Mouse (Mus musculus) myocyte (in vitro differentiated cells): ENCODE data around the gene Serpind1. TPM values are rescaled to one million over a fixed set of nuclear protein-coding genes. Genes with fewer than 3 reads are reported as not detected.

ENCODE experiments used
- H3K27me3 ChIP-seq: one replicate; pipeline ENCODE4 v1.6.1; 2011; ENCODE audit not compliant: control insufficient read depth, insufficient read depth, insufficient read length
- H3K36me3 ChIP-seq: one replicate; pipeline ENCODE4 v1.6.1; 2011; ENCODE audit not compliant: control insufficient read depth, insufficient read depth
- H3K4me2 ChIP-seq: one replicate; pipeline ENCODE4 v1.6.1; 2011; ENCODE audit warnings: low read depth, control low read depth
- H3K4me3 ChIP-seq: one replicate; pipeline ENCODE4 v1.5.1; 2011; ENCODE audit warnings: mild to moderate bottlenecking, control low read depth, moderate library complexity
- H3K79me2 ChIP-seq: one replicate; pipeline ENCODE4 v1.6.1; 2011; ENCODE audit not compliant: control insufficient read depth, insufficient read depth
- H3ac ChIP-seq: one replicate; pipeline ENCODE4 v1.6.1; 2011; ENCODE audit not compliant: control insufficient read depth, insufficient read length
- CEBPB ChIP-seq: IDR thresholded peaks from 2 replicates; pipeline ENCODE4 v1.6.1; 2011; ENCODE audit warnings: mild to moderate bottlenecking, moderate library complexity; ENCODE audit not compliant: poor library complexity, insufficient read depth, severe bottlenecking
- E2F4 ChIP-seq: IDR thresholded peaks from one replicate; pipeline ENCODE4 v1.6.1; 2011; ENCODE audit warnings: mild to moderate bottlenecking, control low read depth, moderate library complexity; ENCODE audit not compliant: insufficient read depth
- MAX ChIP-seq: IDR thresholded peaks from one replicate; pipeline ENCODE4 v1.6.1; 2011; ENCODE audit warnings: low read depth, mild to moderate bottlenecking, control low read depth
- MYOD1 ChIP-seq, 3 experiments: IDR thresholded peaks; one replicate each; pipeline ENCODE4 v1.6.1; 2011; ENCODE audit warnings: control low read depth in 2 of 3, low read depth in 2 of 3, mild to moderate bottlenecking in 2 of 3, moderate library complexity in 1 of 3; ENCODE audit not compliant: insufficient read length in 2 of 3, control insufficient read depth in 1 of 3
- MYOG ChIP-seq, 3 experiments: IDR thresholded peaks; one replicate each; pipeline ENCODE4 v1.6.1; 2011; ENCODE audit warnings: control low read depth in 2 of 3, low read depth in 2 of 3, mild to moderate bottlenecking in 2 of 3; ENCODE audit not compliant: insufficient read length in 2 of 3, control insufficient read depth in 1 of 3, insufficient read depth in 1 of 3
- POLR2A ChIP-seq: IDR thresholded peaks from one replicate; pipeline ENCODE4 v1.6.1; 2011; ENCODE audit warnings: low read depth, mild to moderate bottlenecking, control low read depth, moderate library complexity; ENCODE audit not compliant: insufficient read length
- POLR2AphosphoS2 ChIP-seq: IDR thresholded peaks from one replicate; pipeline ENCODE4 v1.6.1; 2011; ENCODE audit warnings: low read depth, control low read depth; ENCODE audit not compliant: insufficient read length
- REST ChIP-seq: IDR thresholded peaks from one replicate; pipeline ENCODE4 v1.6.1; 2011; ENCODE audit warnings: mild to moderate bottlenecking, control low read depth, moderate library complexity; ENCODE audit not compliant: insufficient read depth, insufficient read length
- SRF ChIP-seq: IDR thresholded peaks from one replicate; pipeline ENCODE4 v1.6.1; 2011; ENCODE audit warnings: low read depth; ENCODE audit not compliant: control insufficient read depth, insufficient read length
- TCF12 ChIP-seq: IDR thresholded peaks from one replicate; pipeline ENCODE4 v1.6.1; 2011; ENCODE audit warnings: mild to moderate bottlenecking, control low read depth; ENCODE audit not compliant: poor library complexity, insufficient read depth, severe bottlenecking
- TCF3 ChIP-seq: IDR thresholded peaks from one replicate; pipeline ENCODE4 v1.6.1; 2011; ENCODE audit warnings: low read depth, control low read depth; ENCODE audit not compliant: insufficient read length
- USF1 ChIP-seq: IDR thresholded peaks from one replicate; pipeline ENCODE4 v1.6.1; 2011; ENCODE audit warnings: low read depth, mild to moderate bottlenecking, control low read depth, moderate library complexity
- polyA plus RNA-seq: library from polyadenylated mRNA; unstranded; fragments of >200 nt; fragmentation: generic; extraction: Trizol; gene quantifications from one replicate; pipeline ENCODE4 v1.2.1, GENCODE M21; 2012; ENCODE audit warnings: missing spikeins

Serpind1 gene
- 0.10 TPM for polyA plus RNA-seq

DNA sequence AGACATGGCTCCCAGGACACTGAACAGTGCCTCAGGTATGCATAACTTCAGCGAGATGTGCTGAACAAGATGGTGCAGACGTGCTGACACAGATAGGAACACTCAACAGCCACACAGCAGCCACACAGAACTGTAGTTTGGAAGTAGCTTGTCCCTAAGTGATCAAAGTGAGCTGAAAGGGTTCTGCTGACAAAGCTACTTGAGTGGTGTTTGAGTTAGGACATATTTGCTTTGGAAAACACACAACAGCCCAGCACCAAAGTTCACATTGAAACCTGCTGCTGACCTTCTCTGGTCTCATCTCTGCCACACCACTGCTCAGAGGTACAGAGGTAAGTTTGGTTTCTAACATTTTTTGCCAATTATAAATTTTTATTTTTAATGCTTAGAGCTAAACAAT lies at the start of gene Serpind1:
Gene Serpind1 (plus strand): TSS at position 256 of the 400 bp plus-strand sequence.
- no peaks in the 10 kb centered on the region for H3K27me3 ChIP-seq
- H3K36me3 ChIP-seq = no peaks in the 10 kb centered on the region
- H3K4me2 ChIP-seq = no peak within 1 kb of the TSS
- H3K79me2 ChIP-seq = no peaks in the 10 kb centered on the region
- no peak for TF ChIP-seq CEBPB
- TF ChIP-seq MYOG (IDR thresholded peaks at IDR 0.05; ENCODE audit: control insufficient read depth in 1 of 3, insufficient read depth in 1 of 3, insufficient read length in 2 of 3, low read depth in 2 of 3) = no peak
- TF ChIP-seq POLR2A = no peak
- no peak for TF ChIP-seq SRF
- no peak for TF ChIP-seq E2F4
- TF ChIP-seq USF1 = no peak
- no peak for TF ChIP-seq REST
- TF ChIP-seq MAX = no peak
- TF ChIP-seq TCF3 = no peak
- TF ChIP-seq MYOD1 (IDR thresholded peaks at IDR 0.05; ENCODE audit: control insufficient read depth in 1 of 3, insufficient read length in 2 of 3, low read depth in 2 of 3) = no peak
- no peak for TF ChIP-seq TCF12
- TF ChIP-seq POLR2AphosphoS2 = no peak
- H3ac ChIP-seq = no peak within 1 kb of the TSS
- H3K4me3 ChIP-seq = no peak within 1 kb of the TSS

DNA sequence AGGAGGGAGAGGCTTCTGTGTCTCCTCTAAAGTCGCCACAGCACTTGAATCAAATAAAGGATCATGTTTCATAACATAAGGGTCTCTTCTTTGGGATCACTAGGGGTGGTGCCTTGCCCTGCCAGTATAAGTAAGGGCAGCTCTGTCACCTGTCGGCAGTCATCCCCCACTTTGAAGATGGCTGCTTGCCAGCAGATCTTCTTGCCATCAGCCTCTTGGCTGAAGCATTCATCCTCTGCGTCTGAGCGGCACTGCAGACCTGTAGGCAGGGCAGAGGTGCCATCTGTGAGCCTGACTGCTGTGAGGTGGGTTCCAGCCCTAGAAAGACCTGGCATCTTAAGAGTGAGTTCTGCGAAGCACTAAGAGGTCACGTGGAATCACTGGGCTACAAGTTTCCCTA lies 48.0 kb upstream of the Serpind1 start:
- H3K4me2 ChIP-seq = no peak overlapping the region
- no peak overlapping the region for H3K4me3 ChIP-seq
- H3K27me3 ChIP-seq = no peaks in the 10 kb centered on the region
- H3ac ChIP-seq = no peak overlapping the region
- H3K36me3 ChIP-seq = peaks cover 10% of the 10 kb centered on the region
- TF ChIP-seq MYOD1 (IDR thresholded peaks at IDR 0.05; ENCODE audit: control insufficient read depth in 1 of 3, insufficient read length in 2 of 3, low read depth in 2 of 3) (no peak), USF1 (no peak), CEBPB (no peak), SRF (no peak)
- no peaks in the 10 kb centered on the region for H3K79me2 ChIP-seq

- TF ChIP-seq POLR2AphosphoS2 = no peak
- no peak for TF ChIP-seq TCF12
- no peak for TF ChIP-seq USF1
- no peak for TF ChIP-seq E2F4
- no peak for TF ChIP-seq SRF
- TF ChIP-seq POLR2A = no peak
- TF ChIP-seq MYOD1 (IDR thresholded peaks at IDR 0.05; ENCODE audit: control insufficient read depth in 1 of 3, insufficient read length in 2 of 3, low read depth in 2 of 3) = no peak
- TF ChIP-seq REST = no peak
- no peak for TF ChIP-seq CEBPB
- no peak for TF ChIP-seq TCF3
- no peak for TF ChIP-seq MAX
- TF ChIP-seq MYOG (IDR thresholded peaks at IDR 0.05; ENCODE audit: control insufficient read depth in 1 of 3, insufficient read depth in 1 of 3, insufficient read length in 2 of 3, low read depth in 2 of 3) = no peak
- H3ac ChIP-seq = no peak overlapping the region
- no peak overlapping the region for H3K4me2 ChIP-seq
- no peak overlapping the region for H3K4me3 ChIP-seq
- H3K79me2 ChIP-seq = no peaks in the 10 kb centered on the region
- peaks cover 16% of the 10 kb centered on the region for H3K36me3 ChIP-seq
- H3K27me3 ChIP-seq = no peaks in the 10 kb centered on the region
Measured at GRCm38 (mm10) chr16:17287103-17287502, 44.1 kb upstream of the Serpind1 start.

GRCm38 (mm10) chr16:17291016-17291415 lies 40.2 kb upstream of the Serpind1 start:
- no peak overlapping the region for H3ac ChIP-seq
- no peak overlapping the region for H3K4me2 ChIP-seq
- no peaks in the 10 kb centered on the region for H3K79me2 ChIP-seq
- TF ChIP-seq POLR2A = no peak
- no peak for TF ChIP-seq MYOG (IDR thresholded peaks at IDR 0.05; ENCODE audit: control insufficient read depth in 1 of 3, insufficient read depth in 1 of 3, insufficient read length in 2 of 3, low read depth in 2 of 3)
- no peak for TF ChIP-seq CEBPB
- TF ChIP-seq TCF12 = no peak
- no peak for TF ChIP-seq USF1
- TF ChIP-seq REST = no peak
- no peak for TF ChIP-seq MYOD1 (IDR thresholded peaks at IDR 0.05; ENCODE audit: control insufficient read depth in 1 of 3, insufficient read length in 2 of 3, low read depth in 2 of 3)
- TF ChIP-seq TCF3 = no peak
- no peak for TF ChIP-seq MAX
- TF ChIP-seq POLR2AphosphoS2 = no peak
- no peak for TF ChIP-seq SRF
- no peak for TF ChIP-seq E2F4
- peaks cover 17% of the 10 kb centered on the region for H3K36me3 ChIP-seq
- no peak overlapping the region for H3K4me3 ChIP-seq
- H3K27me3 ChIP-seq = no peaks in the 10 kb centered on the region

DNA sequence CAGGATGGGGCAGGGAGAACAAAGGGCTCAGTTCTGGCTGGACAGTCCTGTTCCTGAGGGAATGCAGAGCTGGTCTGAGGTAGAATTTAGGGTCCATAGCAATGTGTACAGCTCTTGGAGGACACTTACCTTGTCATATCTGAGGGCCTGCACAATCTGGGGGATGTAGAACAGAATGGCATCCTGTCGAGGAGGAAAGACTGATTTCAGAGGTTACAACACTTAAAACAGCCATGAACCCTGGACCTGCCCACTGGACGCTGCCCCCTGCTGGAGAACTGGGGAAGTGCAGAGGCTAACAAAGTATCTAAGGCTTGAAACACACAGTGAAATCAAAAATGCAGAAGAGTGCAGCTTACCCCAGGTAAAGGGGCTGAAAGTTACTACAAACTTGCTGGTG lies 38.4 kb upstream of the Serpind1 start:
- H3K79me2 ChIP-seq = no peaks in the 10 kb centered on the region
- TF ChIP-seq REST (no peak), POLR2A (no peak), TCF12 (no peak), MYOD1 (IDR thresholded peaks at IDR 0.05; ENCODE audit: control insufficient read depth in 1 of 3, insufficient read length in 2 of 3, low read depth in 2 of 3) (no peak), CEBPB (no peak), E2F4 (no peak), SRF (no peak), MAX (no peak), MYOG (IDR thresholded peaks at IDR 0.05; ENCODE audit: control insufficient read depth in 1 of 3, insufficient read depth in 1 of 3, insufficient read length in 2 of 3, low read depth in 2 of 3) (no peak), POLR2AphosphoS2 (no peak), TCF3 (no peak), USF1 (no peak)

More for the DNA sequence above, 38.4 kb upstream of the Serpind1 start:
- Histone ChIP-seq H3ac (no peak overlapping the region), H3K4me2 (no peak overlapping the region), H3K4me3 (no peak overlapping the region), H3K36me3 (peaks cover 17% of the 10 kb centered on the region), H3K27me3 (no peaks in the 10 kb centered on the region)
